Mouse (Mus musculus) kidney, adult 2 months (tissue): Measurements from ENCODE around the gene Pdzrn3.

Experiments
- CTCF ChIP-seq: fragments of 200-500 bp; conservative IDR thresholded peaks from 2 replicates; pipeline ENCODE4 v1.5.1; 2011; ENCODE audit warnings: low read depth, mild to moderate bottlenecking, control low read depth, low read length, moderate library complexity, mixed read lengths; ENCODE audit not compliant: insufficient read depth, insufficient read length
- POLR2A ChIP-seq: fragments of 200-500 bp; IDR thresholded peaks from one replicate; pipeline ENCODE4 v1.6.1; 2011; ENCODE audit warnings: low read depth, low read length, control low read depth

- TF ChIP-seq CTCF (no peak), POLR2A (no peak)
Measured at GRCm38 (mm10) chr6:101411701-101412100, 34.0 kb upstream of the Pdzrn3 start.
